Mouse (Mus musculus): ENCODE results near the gene Cacna2d1. TPM values are rescaled to one million over a fixed set of nuclear protein-coding genes. Genes with fewer than 3 reads are reported as not detected.

Gene Cacna2d1
- polyA plus RNA-seq, 1 experiment, result 1.7 TPM

DNA sequence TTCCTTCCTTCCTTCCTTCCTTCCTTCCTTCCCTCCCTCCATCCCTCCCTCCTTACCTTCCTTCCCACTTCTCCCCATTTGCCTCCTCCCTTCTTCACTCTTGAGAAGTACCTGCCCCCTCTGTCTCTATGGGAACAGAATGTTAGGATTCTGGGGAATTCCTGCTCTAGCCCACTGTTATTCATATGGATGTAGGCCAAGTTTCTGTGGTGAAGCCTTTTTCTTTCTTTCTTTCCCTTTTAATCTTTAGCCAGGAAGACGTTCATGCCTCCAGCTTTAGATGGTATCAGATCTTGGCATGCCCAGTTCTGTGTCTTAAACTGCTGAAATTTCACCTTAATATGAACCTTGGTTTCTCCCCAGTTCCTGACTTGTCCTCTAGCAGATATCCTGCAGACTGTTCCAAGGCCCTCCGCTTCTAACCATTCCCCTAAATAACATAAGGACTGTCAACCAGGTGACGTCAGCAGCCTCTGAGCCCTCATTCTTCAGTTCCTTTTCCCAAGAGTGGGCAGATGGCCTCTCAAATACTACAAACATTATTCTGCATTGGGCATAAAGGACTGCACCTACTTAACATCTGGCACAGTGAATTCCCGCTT lies 362.8 kb downstream of the Cacna2d1 start:
- Histone ChIP-seq H3K4me1 (ENCODE audit: control insufficient read depth, insufficient read depth, low read length) (no peaks in the 10 kb centered on the region; the same call in 1 of the 2 replicates), H3K27ac (ENCODE audit: control insufficient read depth, insufficient read depth, low read depth, low read length, poor library complexity) (no peak overlapping the region), H3K4me3 (replicated peaks; ENCODE audit: control insufficient read depth, low read depth, low read length) (no peak overlapping the region)
- WGBS, result 71% methylated on average over 4 of the region's 4 CpGs
- TF ChIP-seq CTCF (IDR thresholded peaks at IDR 0.05; ENCODE audit: control insufficient read depth, insufficient read depth, low read length), result no peak
- TF ChIP-seq POLR2A (IDR thresholded peaks at IDR 0.05; ENCODE audit: borderline replicate concordance, control insufficient read depth, low read depth, low read length), result no peak

DNA sequence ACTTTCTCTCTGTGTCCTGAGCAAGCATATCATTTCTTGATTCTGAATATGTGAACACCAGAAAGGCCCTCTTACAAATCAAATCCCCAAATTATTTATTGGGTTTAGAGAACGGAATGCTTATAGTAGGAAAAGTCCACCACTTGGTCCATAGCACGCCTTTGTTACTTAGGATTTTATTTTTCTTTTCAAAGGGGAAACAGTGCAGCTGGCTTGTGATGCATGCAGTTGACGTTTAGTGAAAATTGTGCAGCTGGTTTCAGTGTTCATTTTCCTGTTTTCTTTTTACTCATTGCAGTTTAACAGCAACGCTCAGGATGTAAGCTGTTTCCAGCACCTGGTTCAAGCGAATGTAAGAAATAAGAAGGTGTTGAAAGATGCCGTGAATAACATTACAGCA lies 365.1 kb downstream of the Cacna2d1 start:
- Histone ChIP-seq H3K4me1 (ENCODE audit: control insufficient read depth, insufficient read depth, low read length) (no peaks in the 10 kb centered on the region; the same call in 1 of the 2 replicates), H3K4me3 (replicated peaks; ENCODE audit: control insufficient read depth, low read depth, low read length) (no peak overlapping the region), H3K27ac (ENCODE audit: control insufficient read depth, insufficient read depth, low read depth, low read length, poor library complexity) (no peak overlapping the region)
- TF ChIP-seq CTCF (IDR thresholded peaks at IDR 0.05; ENCODE audit: control insufficient read depth, insufficient read depth, low read length), result no peak
- no peak for TF ChIP-seq POLR2A (IDR thresholded peaks at IDR 0.05; ENCODE audit: borderline replicate concordance, control insufficient read depth, low read depth, low read length)
- WGBS, result 51% methylated on average over 6 of the region's 6 CpGs

DNA sequence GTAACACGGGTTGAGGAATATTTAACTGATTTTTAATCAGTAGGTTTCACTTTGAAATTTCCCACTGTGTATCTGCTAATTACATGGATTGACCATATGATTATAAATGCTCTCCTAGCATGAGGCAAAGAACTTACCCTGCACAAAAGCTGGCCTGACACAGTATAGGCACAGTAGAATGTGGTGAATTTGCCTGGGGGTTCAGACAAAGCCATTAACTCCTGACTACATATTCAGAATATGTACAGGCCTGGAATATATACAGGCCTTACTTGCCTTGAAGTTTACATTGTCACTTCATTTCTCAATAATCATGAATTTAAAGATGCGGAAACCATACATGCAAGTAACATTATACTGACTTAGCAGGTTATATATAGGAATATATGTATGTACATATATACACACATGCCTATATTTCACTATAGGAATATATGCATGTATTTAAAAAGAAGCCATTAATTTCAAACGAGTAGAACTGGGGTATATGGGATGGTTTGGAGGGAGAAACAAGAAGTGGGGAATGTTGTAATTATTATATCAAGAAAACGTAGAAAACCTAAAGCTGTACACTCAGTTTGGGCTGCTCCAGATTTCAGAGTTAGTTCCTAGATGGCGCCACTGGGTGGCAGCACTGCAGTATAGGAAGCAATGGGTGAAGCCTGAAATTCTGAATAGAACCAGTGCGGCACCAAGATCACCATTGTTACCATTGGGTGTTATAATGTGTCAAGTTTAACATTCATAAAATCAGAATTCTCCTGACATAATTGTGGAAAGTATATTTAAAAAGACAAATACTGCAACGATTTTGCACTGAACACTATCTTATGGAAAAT lies 374.9 kb downstream of the Cacna2d1 start:
- TF ChIP-seq POLR2A (IDR thresholded peaks at IDR 0.05; ENCODE audit: borderline replicate concordance, control insufficient read depth, low read depth, low read length) (no peak), CTCF (IDR thresholded peaks at IDR 0.05; ENCODE audit: control insufficient read depth, insufficient read depth, low read length) (peak; percentile 68)
- H3K27ac ChIP-seq (ENCODE audit: control insufficient read depth, insufficient read depth, low read depth, low read length, poor library complexity), result no peak overlapping the region
- WGBS, result 30% methylated on average over 7 of the region's 7 CpGs
- no peak overlapping the region for H3K4me3 ChIP-seq (replicated peaks; ENCODE audit: control insufficient read depth, low read depth, low read length)
- no peaks in the 10 kb centered on the region for H3K4me1 ChIP-seq (ENCODE audit: control insufficient read depth, insufficient read depth, low read length)

DNA sequence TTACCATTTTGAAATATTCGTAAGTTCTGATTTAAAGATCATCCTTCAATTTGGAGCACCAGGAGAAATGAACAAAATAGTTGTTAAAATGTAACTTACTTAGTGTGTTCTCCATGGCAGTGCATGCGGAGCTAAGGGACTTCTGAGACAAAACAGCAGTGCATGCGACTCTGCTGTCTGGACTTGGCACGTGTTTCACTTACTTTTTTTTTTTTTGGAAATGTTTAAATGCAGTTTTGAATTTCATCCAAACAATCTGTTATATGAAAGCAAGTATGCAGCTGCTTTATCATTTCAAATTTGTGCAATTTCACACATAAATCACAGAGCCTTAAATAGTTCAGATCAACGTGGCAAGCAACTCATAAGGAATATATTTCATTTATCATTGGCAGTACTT lies 379.8 kb downstream of the Cacna2d1 start:
- no peak for TF ChIP-seq POLR2A (IDR thresholded peaks at IDR 0.05; ENCODE audit: borderline replicate concordance, control insufficient read depth, low read depth, low read length)
- TF ChIP-seq CTCF (IDR thresholded peaks at IDR 0.05; ENCODE audit: control insufficient read depth, insufficient read depth, low read length), result no peak
- 76% methylated on average over 5 of the region's 5 CpGs for WGBS

DNA sequence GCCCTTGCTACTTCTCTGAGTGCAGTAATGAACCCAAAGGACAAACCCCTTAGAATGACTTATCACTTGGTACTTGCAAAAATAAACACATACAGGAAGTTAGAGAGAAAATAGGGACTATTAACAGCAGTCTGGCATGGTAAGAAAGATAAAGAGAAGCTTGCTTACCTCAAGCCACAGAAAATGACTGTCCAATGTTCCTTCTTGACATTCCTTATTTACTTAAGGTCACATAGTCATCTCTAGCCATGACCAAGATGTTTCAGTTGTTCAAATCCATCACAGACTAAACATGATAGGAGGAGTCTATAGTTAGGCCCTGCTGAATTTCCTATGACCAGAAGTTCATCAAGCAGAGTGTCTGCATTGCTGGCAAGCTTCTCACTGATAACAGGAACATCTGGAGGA lies 381.5 kb downstream of the Cacna2d1 start:
- Histone ChIP-seq H3K4me1 (ENCODE audit: control insufficient read depth, insufficient read depth, low read length) (no peaks in the 10 kb centered on the region), H3K27ac (ENCODE audit: control insufficient read depth, insufficient read depth, low read depth, low read length, poor library complexity) (no peak overlapping the region), H3K4me3 (replicated peaks; ENCODE audit: control insufficient read depth, low read depth, low read length) (no peak overlapping the region)
- TF ChIP-seq CTCF (IDR thresholded peaks at IDR 0.05; ENCODE audit: control insufficient read depth, insufficient read depth, low read length) (no peak), POLR2A (IDR thresholded peaks at IDR 0.05; ENCODE audit: borderline replicate concordance, control insufficient read depth, low read depth, low read length) (no peak)

More for the DNA sequence above, 379.8 kb downstream of the Cacna2d1 start:
- Histone ChIP-seq H3K4me1 (ENCODE audit: control insufficient read depth, insufficient read depth, low read length) (no peaks in the 10 kb centered on the region), H3K27ac (ENCODE audit: control insufficient read depth, insufficient read depth, low read depth, low read length, poor library complexity) (no peak overlapping the region), H3K4me3 (replicated peaks; ENCODE audit: control insufficient read depth, low read depth, low read length) (no peak overlapping the region)

DNA sequence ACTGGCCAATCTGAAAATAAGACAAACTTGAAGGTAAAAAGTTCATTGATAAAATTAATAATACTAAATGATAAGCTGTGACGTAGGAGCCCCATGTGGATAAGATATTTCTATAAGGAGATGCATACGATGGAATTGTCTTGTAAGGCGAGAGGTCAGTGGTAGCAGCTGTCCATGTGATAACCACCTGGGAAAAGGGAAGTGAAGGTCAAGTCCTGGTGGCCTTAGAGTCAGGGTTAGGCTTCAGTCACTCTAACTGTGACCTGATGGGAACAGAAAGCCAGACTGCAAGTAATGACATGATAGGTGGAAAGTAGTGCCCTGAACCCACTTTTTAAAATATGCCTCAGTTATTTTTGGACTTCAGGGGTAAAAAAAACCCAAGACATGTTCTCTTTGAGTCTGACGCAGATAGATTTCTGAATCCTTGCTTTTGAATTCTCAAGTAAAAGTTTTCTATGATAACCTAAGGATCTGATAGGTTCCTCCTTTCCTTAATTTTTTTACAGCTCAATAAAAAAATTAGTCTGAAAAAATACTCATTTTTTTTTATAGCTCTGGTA lies 383.3 kb downstream of the Cacna2d1 start:
- TF ChIP-seq CTCF (IDR thresholded peaks at IDR 0.05; ENCODE audit: control insufficient read depth, insufficient read depth, low read length), result no peak
- no peak overlapping the region for H3K27ac ChIP-seq (ENCODE audit: control insufficient read depth, insufficient read depth, low read depth, low read length, poor library complexity)
- no peak overlapping the region for H3K4me3 ChIP-seq (replicated peaks; ENCODE audit: control insufficient read depth, low read depth, low read length)
- 74% methylated on average over 4 of the region's 4 CpGs for WGBS
- H3K4me1 ChIP-seq (ENCODE audit: control insufficient read depth, insufficient read depth, low read length), result no peaks in the 10 kb centered on the region

DNA sequence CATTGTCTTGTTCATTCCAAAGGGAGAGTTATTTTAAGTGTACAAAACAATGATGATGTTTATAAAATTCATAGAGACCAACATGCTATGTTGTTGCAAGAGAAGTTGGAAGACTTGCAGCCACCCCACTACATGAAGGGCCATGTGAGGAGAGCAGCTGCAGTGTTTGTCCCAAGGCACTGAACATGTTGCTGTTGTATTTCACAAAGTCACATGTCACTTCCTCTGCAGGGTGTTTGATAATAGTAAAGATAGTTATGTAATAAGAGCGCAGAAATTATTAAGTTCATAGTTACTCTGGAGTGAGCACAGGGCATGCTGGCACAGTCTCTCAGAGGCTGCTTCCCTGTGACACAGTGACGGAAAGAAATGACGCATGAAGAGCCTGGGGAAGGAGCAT lies 392.1 kb downstream of the Cacna2d1 start:
- TF ChIP-seq POLR2A (IDR thresholded peaks at IDR 0.05; ENCODE audit: borderline replicate concordance, control insufficient read depth, low read depth, low read length) (no peak), CTCF (IDR thresholded peaks at IDR 0.05; ENCODE audit: control insufficient read depth, insufficient read depth, low read length) (no peak)
- H3K27ac ChIP-seq (ENCODE audit: control insufficient read depth, insufficient read depth, low read depth, low read length, poor library complexity), result no peak overlapping the region
- H3K4me1 ChIP-seq (ENCODE audit: control insufficient read depth, insufficient read depth, low read length), result no peaks in the 10 kb centered on the region; the same call in 1 of the 2 replicates
- H3K4me3 ChIP-seq (replicated peaks; ENCODE audit: control insufficient read depth, low read depth, low read length), result no peak overlapping the region
- WGBS, result 49% methylated on average over 3 of the region's 3 CpGs

DNA sequence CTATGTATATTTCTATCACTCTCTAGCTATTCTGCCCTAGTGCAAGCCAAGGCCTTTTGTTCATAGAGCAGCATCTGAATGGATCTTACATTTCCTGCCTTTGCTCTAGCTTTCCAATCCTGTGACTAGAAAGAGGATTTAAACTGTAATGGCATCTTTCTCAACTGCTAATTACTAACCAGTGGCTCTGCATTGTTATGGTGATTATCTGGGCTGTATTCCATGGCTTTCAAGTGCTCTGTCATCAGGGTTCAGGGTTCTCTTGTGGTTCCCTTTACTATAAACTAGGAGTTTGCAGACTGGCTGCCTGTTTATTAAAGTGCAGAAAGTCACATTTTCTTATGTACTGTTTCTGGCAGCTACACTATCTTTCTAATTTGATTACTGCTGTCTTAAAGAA lies 410.9 kb downstream of the Cacna2d1 start:
- H3K27ac ChIP-seq (ENCODE audit: control insufficient read depth, insufficient read depth, low read depth, low read length, poor library complexity), result no peak overlapping the region
- H3K4me1 ChIP-seq (ENCODE audit: control insufficient read depth, insufficient read depth, low read length), result no peaks in the 10 kb centered on the region
- H3K4me3 ChIP-seq (replicated peaks; ENCODE audit: control insufficient read depth, low read depth, low read length), result no peak overlapping the region
- no peak for TF ChIP-seq POLR2A (IDR thresholded peaks at IDR 0.05; ENCODE audit: borderline replicate concordance, control insufficient read depth, low read depth, low read length)
- no peak for TF ChIP-seq CTCF (IDR thresholded peaks at IDR 0.05; ENCODE audit: control insufficient read depth, insufficient read depth, low read length)
